Mouse (Mus musculus) liver, embryonic 14.5 days (tissue): ENCODE results near the gene Polr2i. TPM values are rescaled to one million over a fixed set of nuclear protein-coding genes. Genes with fewer than 3 reads are reported as not detected.
"Not testable (repeated sequence)": the region's sequence is repeated elsewhere in the genome, so short reads cannot be mapped to it uniquely, and the experiment has no call there.

Experiments
- ATAC-seq: fragments of 200-750 bp; cut with Nextera tagmentation; 2 replicates; pipeline ENCODE4 v1.8.0; 2017; ENCODE audit warnings: moderate number of reproducible peaks, mild to moderate bottlenecking, moderate library complexity; ENCODE audit not compliant: insufficient read depth
- DNase-seq, 3 experiments: peaks; one replicate each; pipeline ENCODE4 v3.0.0-alpha.2; 2012 to 2013; ENCODE audit warnings: low read depth in 3 of 3, low spot score in 3 of 3
- H3K27ac ChIP-seq: fragments of 300-500 bp; sonication (generic); 2 replicates; pipeline ENCODE4 v1.5.1; 2014; ENCODE audit warnings: moderate library complexity, mild to moderate bottlenecking, control low read depth, inconsistent platforms
- H3K27me3 ChIP-seq: fragments of 300-500 bp; sonication (generic); 2 replicates; pipeline ENCODE4 v1.6.1; 2014; ENCODE audit warnings: mild to moderate bottlenecking, low read length, moderate library complexity; ENCODE audit not compliant: control insufficient read depth, insufficient read depth
- H3K36me3 ChIP-seq: fragments of 300-500 bp; sonication (generic); replicated peaks from 2 replicates; pipeline ENCODE4 v1.6.1; 2014; ENCODE audit warnings: low read depth; ENCODE audit not compliant: control insufficient read depth, insufficient read depth
- H3K4me1 ChIP-seq, 2 experiments: fragments of 200-500 bp in 1 of 2; fragments of 300-500 bp in 1 of 2; sonication (generic) in 1 of 2; replicated peaks; 2 replicates each; pipeline ENCODE4 v1.6.1; 2012 to 2014; ENCODE audit warnings: antibody characterized with exemption in 1 of 2, inconsistent platforms in 1 of 2, low read length in 1 of 2; ENCODE audit not compliant: control insufficient read depth in 2 of 2, insufficient read depth in 2 of 2
- H3K4me2 ChIP-seq: fragments of 300-500 bp; sonication (generic); 2 replicates; pipeline ENCODE4 v1.6.1; 2014; ENCODE audit warnings: low read depth, mild to moderate bottlenecking, control low read depth, moderate library complexity
- H3K4me3 ChIP-seq, 2 experiments: fragments of 200-500 bp in 1 of 2; fragments of 300-500 bp in 1 of 2; sonication (generic) in 1 of 2; 2 replicates each; pipeline ENCODE4 v1.5.1; 2012 to 2014; ENCODE audit warnings: low read depth in 2 of 2, low read length in 2 of 2, mild to moderate bottlenecking in 2 of 2, control low read depth in 1 of 2, inconsistent platforms in 1 of 2, moderate library complexity in 1 of 2; ENCODE audit not compliant: insufficient read depth in 1 of 2
- H3K9ac ChIP-seq: fragments of 300-500 bp; sonication (generic); replicated peaks from 2 replicates; pipeline ENCODE4 v1.6.1; 2014; ENCODE audit warnings: mild to moderate bottlenecking, control low read depth, moderate library complexity
- H3K9me3 ChIP-seq: fragments of 300-500 bp; sonication (generic); 2 replicates; pipeline ENCODE4 v1.6.1; 2016; ENCODE audit warnings: low read length, mixed read lengths; ENCODE audit not compliant: control insufficient read depth
- CTCF ChIP-seq: IDR thresholded peaks from 2 replicates; pipeline ENCODE4 v1.5.1; 2016; ENCODE audit warnings: antibody characterized with exemption, low read depth, control low read depth
- EP300 ChIP-seq: IDR thresholded peaks from 2 replicates; pipeline ENCODE4 v1.6.1; 2016; ENCODE audit warnings: antibody characterized with exemption, low read depth
- whole genome bisulfite sequencing: fragments of 180-500 bp; shearing (Covaris S2); extraction: QIAGEN DNeasy Blood & Tissue Kit; methylation state at CpG from one replicate; pipeline ENCODE4 v1.1.7; 2014; ENCODE audit not compliant: insufficient replicate concordance; 5-methylcytosine and 5-hydroxymethylcytosine counted together
- polyA plus RNA-seq, 2 experiments: library from polyadenylated mRNA; depleted of rRNA in 1 of 2; stranded (reverse) in 1 of 2; unstranded in 1 of 2; fragments of >200 nt; fragmentation: Nextera tagmentation in 1 of 2; extraction: Ambion mirVana in 1 of 2; gene quantifications; 2 replicates each; pipeline versions ENCODE4 v1.2.1 to v1.2.3; 2012 to 2014

Gene Polr2i
- polyA plus RNA-seq, 2 experiments, result 61.1 to 71.8 TPM

DNA sequence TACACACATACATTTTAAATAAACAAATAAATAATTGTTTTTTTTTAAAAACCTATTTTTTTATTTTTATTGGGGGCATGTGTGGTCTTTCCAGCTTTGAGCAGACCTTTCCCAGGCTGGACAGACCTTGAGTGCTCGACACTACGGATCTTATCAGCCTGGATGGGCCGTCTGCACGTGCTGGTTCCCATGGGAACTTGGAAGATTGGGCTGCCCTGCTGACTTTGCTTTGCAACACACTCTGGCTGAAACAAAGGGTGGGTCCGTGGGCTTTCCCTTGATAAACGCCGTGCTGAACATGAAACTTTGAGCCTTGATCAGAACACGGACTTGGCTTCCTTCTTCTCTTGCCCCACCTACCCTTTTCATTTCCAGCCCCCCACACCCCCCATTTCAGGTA, 27.4 kb upstream of the Polr2i start:
- Histone ChIP-seq H3K27me3 (no peaks in the 10 kb centered on the region), H3K4me2 (0 out of 2 replicates have a peak overlapping the region, but pooled peaks have one; percentile 13), H3K9me3 (no peaks in the 10 kb centered on the region), H3K4me3 (no peak overlapping the region), H3K4me1 (peaks cover 0 to 6% of the 10 kb centered on the region in 2 experiments; a peak in 1 of 4 replicates), H3K36me3 (no peaks in the 10 kb centered on the region), H3K9ac (no peak overlapping the region), H3K27ac (no peak overlapping the region)
- TF ChIP-seq EP300, result no peak
- no peak for TF ChIP-seq CTCF
- 36% methylated on average over 8 of the region's 8 CpGs for WGBS
- no peak for ATAC-seq
- DNase-seq, result no peak

DNA sequence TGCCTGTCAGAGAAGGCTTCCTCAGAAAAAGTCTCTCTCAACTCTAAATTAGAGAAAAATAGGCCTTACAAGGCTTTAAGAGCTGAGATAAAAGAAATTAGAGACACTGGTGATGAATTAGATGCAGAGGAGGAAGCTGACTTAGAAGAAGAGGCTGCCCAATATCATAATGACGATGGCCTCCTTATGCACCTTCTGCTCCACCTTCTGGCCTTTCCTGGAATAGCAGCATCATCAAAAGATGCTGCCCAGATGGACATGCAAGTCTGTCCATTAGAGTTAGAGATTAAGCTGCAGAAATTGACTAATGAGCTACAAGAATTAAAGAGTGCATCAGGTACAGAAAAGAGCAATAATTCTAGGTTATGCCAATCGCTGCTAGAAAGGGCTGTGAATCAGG, 26.4 kb upstream of the Polr2i start:
- peaks cover 0 to 6% of the 10 kb centered on the region in 2 experiments; a peak in 1 of 4 replicates for H3K4me1 ChIP-seq
- ATAC-seq (no peak), DNase-seq (peak in 2 of 3 experiments; percentile 46 to 47)
- H3K27me3 ChIP-seq, result no peaks in the 10 kb centered on the region
- H3K4me3 ChIP-seq, result no peak overlapping the region
- no peak overlapping the region for H3K9ac ChIP-seq
- no peaks in the 10 kb centered on the region for H3K9me3 ChIP-seq
- H3K27ac ChIP-seq, result no peak overlapping the region
- WGBS, result 2% methylated on average over 2 of the region's 2 CpGs
- H3K4me2 ChIP-seq, result no peak overlapping the region
- TF ChIP-seq CTCF (peak; percentile 86), EP300 (no peak)
- no peaks in the 10 kb centered on the region for H3K36me3 ChIP-seq

DNA sequence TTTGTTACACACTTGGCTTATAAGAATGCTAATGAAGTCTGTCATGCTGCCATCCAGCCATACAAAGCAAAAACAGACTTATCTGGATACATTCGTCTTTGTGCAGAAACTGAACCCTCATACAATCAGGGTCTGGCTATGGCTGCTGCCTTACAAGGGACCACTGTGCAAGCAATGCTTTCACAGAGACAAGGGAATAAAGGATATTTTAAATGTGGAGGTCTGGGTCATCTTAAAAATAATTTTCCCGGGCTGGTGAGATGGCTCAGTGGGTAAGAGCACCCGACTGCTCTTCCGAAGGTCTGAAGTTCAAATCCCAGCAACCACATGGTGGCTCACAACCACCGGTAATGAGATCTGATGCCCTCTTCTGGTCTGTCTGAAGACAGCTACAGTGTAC, 25.4 kb upstream of the Polr2i start:
- H3K9me3 ChIP-seq, H3K36me3 ChIP-seq, DNase-seq, H3K4me2 ChIP-seq, H3K27me3 ChIP-seq, H3K9ac ChIP-seq, H3K4me1 ChIP-seq, H3K27ac ChIP-seq, H3K4me3 ChIP-seq, ATAC-seq: not testable (repeated sequence)
- 36% methylated on average over 5 of the region's 5 CpGs for WGBS

DNA sequence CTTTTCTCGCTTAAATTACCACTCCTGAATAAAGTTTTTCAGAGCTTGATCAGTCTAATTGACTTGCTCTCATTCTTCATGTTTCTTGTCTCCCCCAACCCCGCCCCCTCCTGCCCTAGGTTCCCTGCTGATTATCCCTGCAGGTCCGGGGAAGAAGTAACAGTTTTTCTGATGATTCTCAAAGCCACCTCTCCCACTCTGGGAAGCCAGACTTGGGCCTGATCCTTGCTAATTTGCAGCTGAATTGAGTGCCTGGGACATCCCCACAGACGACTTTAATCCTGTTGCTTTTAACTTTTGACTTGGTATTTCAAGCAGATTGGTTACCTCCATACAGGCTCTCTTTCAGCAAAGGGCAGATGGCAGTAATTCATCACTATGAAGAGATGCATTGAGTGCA, 20.7 kb upstream of the Polr2i start:
- Histone ChIP-seq H3K4me1 (no peaks in the 10 kb centered on the region), H3K27me3 (no peaks in the 10 kb centered on the region), H3K4me3 (no peak overlapping the region), H3K4me2 (no peak overlapping the region), H3K36me3 (no peaks in the 10 kb centered on the region), H3K9ac (no peak overlapping the region), H3K9me3 (no peaks in the 10 kb centered on the region), H3K27ac (no peak overlapping the region)
- no peak for ATAC-seq
- no peak for DNase-seq
- WGBS, result 17% methylated on average over 4 of the region's 4 CpGs
- TF ChIP-seq EP300 (no peak), CTCF (no peak)

DNA sequence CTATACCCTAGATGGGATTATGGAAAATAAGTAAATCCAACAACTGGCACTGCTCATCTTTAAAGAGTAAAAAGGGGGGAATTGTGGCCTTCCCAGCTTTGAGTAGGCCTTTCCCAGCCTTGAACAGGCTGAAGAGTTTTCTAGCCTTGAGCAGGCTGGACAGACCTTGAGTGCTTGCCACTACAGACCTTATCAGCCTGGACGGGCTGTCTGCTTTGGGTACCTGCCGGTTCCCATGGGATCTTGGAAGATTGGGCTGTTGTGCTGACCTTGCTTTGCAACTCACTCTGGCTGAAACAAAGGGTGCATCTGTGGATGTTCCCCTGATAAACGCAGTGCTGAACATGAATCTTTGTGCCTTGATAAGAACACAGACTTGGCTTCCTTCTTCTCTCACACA, 17.9 kb upstream of the Polr2i start:
- 67% methylated on average over 3 of the region's 3 CpGs for WGBS
- H3K4me3 ChIP-seq, result no peak overlapping the region
- H3K9me3 ChIP-seq, result no peaks in the 10 kb centered on the region
- no peaks in the 10 kb centered on the region for H3K27me3 ChIP-seq
- TF ChIP-seq EP300 (no peak), CTCF (no peak)
- H3K36me3 ChIP-seq, result no peaks in the 10 kb centered on the region
- H3K4me2 ChIP-seq, result no peak overlapping the region
- no peak overlapping the region for H3K9ac ChIP-seq
- DNase-seq, result no peak
- ATAC-seq, result no peak
- no peak overlapping the region for H3K27ac ChIP-seq
- peaks cover 0 to 3% of the 10 kb centered on the region in 2 experiments; a peak in 2 of 4 replicates for H3K4me1 ChIP-seq

DNA sequence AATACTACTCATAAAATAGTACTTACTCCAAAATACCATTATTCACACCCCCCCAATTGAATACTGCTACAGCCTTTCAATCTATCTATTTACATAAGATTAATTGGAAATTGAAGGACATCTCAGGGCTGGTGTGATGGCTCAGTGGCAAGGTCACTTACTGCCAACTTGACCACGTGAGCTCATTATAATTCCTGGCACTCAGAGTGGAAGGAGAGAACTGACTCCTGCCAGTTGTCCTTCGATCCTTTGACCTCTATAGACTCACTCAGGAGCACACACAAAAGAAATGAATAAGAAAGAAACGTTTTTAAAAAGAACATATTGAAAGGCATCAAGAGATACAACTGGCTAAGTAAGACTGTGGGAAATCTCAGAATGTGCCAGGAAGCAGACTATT, 15.9 kb upstream of the Polr2i start:
- H3K36me3 ChIP-seq, result no peaks in the 10 kb centered on the region
- DNase-seq, result no peak
- no peak overlapping the region for H3K4me3 ChIP-seq
- 72% methylated on average over 3 of the region's 3 CpGs for WGBS
- H3K4me1 ChIP-seq, result peaks cover 0 to 5% of the 10 kb centered on the region in 2 experiments; a peak in 2 of 4 replicates
- TF ChIP-seq CTCF (no peak), EP300 (no peak)
- H3K4me2 ChIP-seq, result no peak overlapping the region
- no peak overlapping the region for H3K27ac ChIP-seq
- ATAC-seq, result no peak
- H3K9ac ChIP-seq, result no peak overlapping the region
- H3K27me3 ChIP-seq, result no peaks in the 10 kb centered on the region
- H3K9me3 ChIP-seq, result no peaks in the 10 kb centered on the region
